Mouse (Mus musculus): ENCODE results near the gene Ampd3.

DNA sequence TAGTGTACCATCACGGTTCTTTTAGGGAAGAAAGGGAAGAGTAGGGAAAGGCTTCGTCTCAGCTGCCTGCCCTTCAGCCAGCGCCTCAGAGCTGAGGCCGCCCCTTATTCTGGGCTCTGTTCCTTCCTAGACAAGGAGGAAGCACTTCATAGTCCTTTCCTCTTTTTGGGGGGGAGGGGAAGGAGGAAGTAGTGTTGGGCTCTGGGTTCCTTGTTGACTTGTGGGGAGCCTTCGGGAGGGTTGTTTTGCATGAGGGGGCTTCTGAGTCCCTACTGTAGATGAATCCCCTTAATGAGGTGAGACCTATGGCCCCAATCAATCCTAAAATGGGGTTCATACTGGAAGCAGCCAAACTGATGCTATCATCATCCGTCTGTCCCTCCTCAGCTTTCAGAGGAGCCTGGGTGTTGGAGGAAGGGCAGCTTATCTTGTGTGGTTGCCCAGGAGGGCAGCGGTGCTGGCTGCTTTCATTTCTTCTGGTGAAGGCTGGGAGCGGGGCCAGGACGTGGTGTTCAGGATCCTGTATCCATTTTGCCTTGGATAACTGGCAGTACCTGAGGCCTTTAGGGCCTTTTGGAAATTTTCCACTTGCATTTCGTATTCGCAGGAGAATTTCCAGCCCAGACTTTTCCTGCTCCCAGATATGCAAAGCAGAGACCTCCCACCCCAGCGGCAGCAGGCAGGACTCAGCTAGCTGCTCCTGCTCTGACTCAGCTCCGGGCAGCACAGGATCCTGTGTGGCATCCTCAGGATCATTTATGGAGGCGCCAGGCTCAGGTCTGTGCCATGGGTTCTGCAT lies 5.4 kb downstream of the Ampd3 start:
- TF ChIP-seq CTCF (IDR thresholded peaks at IDR 0.05; ENCODE audit: control insufficient read depth, insufficient read depth, insufficient replicate concordance, low read depth, low read length) = no peak
- no peak for TF ChIP-seq POLR2A (IDR thresholded peaks at IDR 0.05; ENCODE audit: control insufficient read depth, low read depth, low read length)

Measured in testis, adult 2 months (tissue).